Mouse (Mus musculus): Measurements from ENCODE around the gene Dagla. TPM values are rescaled to one million over a fixed set of nuclear protein-coding genes. Genes with fewer than 3 reads are reported as not detected.

Gene Dagla
- total and polyA plus RNA-seq, 2 experiments: 0.18 to 0.93 TPM

- Histone ChIP-seq H3K9ac (ENCODE audit: low read depth, low read length) (no peak overlapping the region), H3K27ac (replicated peaks; ENCODE audit: insufficient read depth, low read depth, low read length) (no peak overlapping the region), H3K79me2 (ENCODE audit: control insufficient read depth, insufficient read depth, low read length) (no peaks in the 10 kb centered on the region), H3K4me1 (ENCODE audit: control insufficient read depth, insufficient read depth, low read length) (peaks cover 5% of the 10 kb centered on the region), H3K36me3 (ENCODE audit: control insufficient read depth, insufficient read depth, low read length) (no peaks in the 10 kb centered on the region), H3K27me3 (ENCODE audit: control insufficient read depth, insufficient read depth, low read length) (no peaks in the 10 kb centered on the region), H3K4me3 (ENCODE audit: insufficient read depth, low read depth, low read length) (no peak overlapping the region)
- TF ChIP-seq POLR2A (IDR thresholded peaks at IDR 0.05; ENCODE audit: extremely low read depth, insufficient read depth, low read length) (no peak), CTCF (IDR thresholded peaks at IDR 0.05; ENCODE audit: low read depth, low read length) (no peak)
- WGBS: 72% methylated on average over 4 of the region's 4 CpGs
- no peak for DNase-seq (ENCODE audit: extremely low read depth, low read depth, low spot score)
Observed at GRCm38 (mm10) chr19:10221585-10221984, 83.1 kb downstream of the Dagla start.

GRCm38 (mm10) chr19:10219593-10219992, 85.1 kb downstream of the Dagla start:
- Histone ChIP-seq H3K9ac (ENCODE audit: low read depth, low read length) (no peak overlapping the region), H3K27ac (replicated peaks; ENCODE audit: insufficient read depth, low read depth, low read length) (no peak overlapping the region), H3K79me2 (ENCODE audit: control insufficient read depth, insufficient read depth, low read length) (no peaks in the 10 kb centered on the region), H3K36me3 (ENCODE audit: control insufficient read depth, insufficient read depth, low read length) (no peaks in the 10 kb centered on the region), H3K4me1 (ENCODE audit: control insufficient read depth, insufficient read depth, low read length) (no peaks in the 10 kb centered on the region), H3K27me3 (ENCODE audit: control insufficient read depth, insufficient read depth, low read length) (no peaks in the 10 kb centered on the region), H3K4me3 (ENCODE audit: insufficient read depth, low read depth, low read length) (no peak overlapping the region)
- TF ChIP-seq POLR2A (IDR thresholded peaks at IDR 0.05; ENCODE audit: extremely low read depth, insufficient read depth, low read length) (no peak), CTCF (IDR thresholded peaks at IDR 0.05; ENCODE audit: low read depth, low read length) (no peak)
- WGBS: 65% methylated on average over 6 of the region's 6 CpGs
- peak; percentile 66 for DNase-seq (ENCODE audit: extremely low read depth, low read depth, low spot score)

DNA sequence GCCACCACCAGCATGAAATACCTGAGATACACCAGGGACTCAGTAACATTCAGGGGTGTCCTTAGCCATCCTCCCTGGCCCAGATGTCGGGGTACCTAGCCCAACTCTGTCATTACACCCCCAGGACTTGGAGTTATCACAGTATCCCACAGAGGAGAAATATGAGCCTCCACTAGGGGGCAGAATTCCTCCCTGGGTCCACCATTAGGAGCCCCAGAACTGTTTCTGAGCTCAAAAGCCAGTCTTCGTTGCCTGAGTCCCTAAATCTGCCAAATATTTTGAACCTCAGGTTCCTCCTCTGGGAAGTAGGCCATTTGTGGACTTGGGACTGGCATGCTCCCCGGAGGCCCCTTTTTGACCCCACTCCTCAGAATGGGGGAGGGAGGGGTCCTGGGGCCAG, 85.6 kb downstream of the Dagla start:
- Histone ChIP-seq H3K4me1 (ENCODE audit: control insufficient read depth, insufficient read depth, low read length) (no peaks in the 10 kb centered on the region), H3K79me2 (ENCODE audit: control insufficient read depth, insufficient read depth, low read length) (no peaks in the 10 kb centered on the region), H3K27me3 (ENCODE audit: control insufficient read depth, insufficient read depth, low read length) (no peaks in the 10 kb centered on the region), H3K36me3 (ENCODE audit: control insufficient read depth, insufficient read depth, low read length) (no peaks in the 10 kb centered on the region), H3K27ac (replicated peaks; ENCODE audit: insufficient read depth, low read depth, low read length) (no peak overlapping the region), H3K4me3 (ENCODE audit: insufficient read depth, low read depth, low read length) (no peak overlapping the region), H3K9ac (ENCODE audit: low read depth, low read length) (no peak overlapping the region)
- WGBS: 24% methylated on average over 3 of the region's 3 CpGs
- TF ChIP-seq CTCF (IDR thresholded peaks at IDR 0.05; ENCODE audit: low read depth, low read length) (peak; percentile 52), POLR2A (IDR thresholded peaks at IDR 0.05; ENCODE audit: extremely low read depth, insufficient read depth, low read length) (no peak)
- DNase-seq (ENCODE audit: extremely low read depth, low read depth, low spot score): peak; percentile 76

DNA sequence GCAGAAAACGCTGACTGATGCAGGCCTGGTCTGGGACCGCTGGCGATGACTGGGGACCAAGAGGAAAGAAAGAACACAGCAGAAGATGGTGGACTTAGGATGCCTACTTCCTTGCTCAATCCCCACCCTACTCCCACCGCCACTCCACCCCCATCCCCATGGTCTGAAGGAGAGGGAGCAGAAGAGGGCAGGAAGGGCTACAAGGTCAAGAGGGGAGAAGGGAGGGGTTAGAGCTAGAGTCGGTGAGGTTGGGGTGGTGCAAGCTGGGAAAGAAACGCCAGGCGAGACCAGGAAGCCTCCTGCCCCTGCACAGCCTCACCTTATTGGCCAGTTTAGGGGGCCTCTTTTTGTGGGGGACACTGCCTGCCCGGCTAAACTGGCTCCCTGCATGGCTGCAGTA, 88.6 kb downstream of the Dagla start:
- Histone ChIP-seq H3K4me1 (ENCODE audit: control insufficient read depth, insufficient read depth, low read length) (no peaks in the 10 kb centered on the region), H3K4me3 (ENCODE audit: insufficient read depth, low read depth, low read length) (no peak overlapping the region), H3K27me3 (ENCODE audit: control insufficient read depth, insufficient read depth, low read length) (no peaks in the 10 kb centered on the region), H3K36me3 (ENCODE audit: control insufficient read depth, insufficient read depth, low read length) (0 out of 2 replicates have a peak, but pooled peaks cover 2% of the 10 kb centered on the region), H3K27ac (replicated peaks; ENCODE audit: insufficient read depth, low read depth, low read length) (no peak overlapping the region), H3K79me2 (ENCODE audit: control insufficient read depth, insufficient read depth, low read length) (no peaks in the 10 kb centered on the region), H3K9ac (ENCODE audit: low read depth, low read length) (no peak overlapping the region)
- TF ChIP-seq CTCF (IDR thresholded peaks at IDR 0.05; ENCODE audit: low read depth, low read length): no peak
- no peak for TF ChIP-seq POLR2A (IDR thresholded peaks at IDR 0.05; ENCODE audit: extremely low read depth, insufficient read depth, low read length)
- no peak for DNase-seq (ENCODE audit: extremely low read depth, low read depth, low spot score)
- WGBS: 83% methylated on average over 8 of the region's 8 CpGs

DNA sequence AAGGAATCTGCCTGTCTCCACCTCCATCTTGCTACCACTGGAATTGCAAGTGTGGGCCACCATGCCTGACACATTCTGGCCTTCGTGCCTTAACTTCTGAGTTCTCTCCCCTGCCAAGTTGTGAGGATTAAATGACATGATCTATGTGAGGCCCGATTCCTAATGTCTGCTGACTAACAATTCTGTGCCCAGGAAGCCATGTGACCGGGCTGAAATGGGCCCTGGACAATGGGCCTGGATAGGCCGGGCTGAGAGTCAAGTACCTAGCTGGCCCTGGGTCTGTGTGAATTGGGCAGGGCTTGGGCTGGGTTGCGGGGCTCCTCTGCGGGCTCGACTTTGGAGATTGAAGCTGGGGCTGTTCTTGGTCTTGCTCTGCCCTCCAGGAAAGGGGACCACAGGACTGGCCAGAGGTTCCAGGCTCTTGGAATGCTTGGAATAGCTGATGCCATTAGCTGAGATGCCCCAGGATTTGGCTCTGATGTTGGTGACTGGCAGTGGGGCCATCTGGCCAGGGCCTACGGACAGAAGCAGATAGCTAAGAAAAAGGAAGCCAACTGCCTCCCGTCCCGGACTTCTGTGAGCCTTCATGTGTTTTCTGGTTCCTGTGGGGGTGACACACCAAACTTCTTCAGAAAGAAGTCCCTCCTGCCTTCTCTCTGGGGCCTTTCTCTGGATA, 90.7 kb downstream of the Dagla start:
- WGBS: 85% methylated on average over 10 of the region's 10 CpGs
- 0 out of 2 replicates have a peak, but pooled peaks cover 2% of the 10 kb centered on the region for H3K36me3 ChIP-seq (ENCODE audit: control insufficient read depth, insufficient read depth, low read length)

DNA sequence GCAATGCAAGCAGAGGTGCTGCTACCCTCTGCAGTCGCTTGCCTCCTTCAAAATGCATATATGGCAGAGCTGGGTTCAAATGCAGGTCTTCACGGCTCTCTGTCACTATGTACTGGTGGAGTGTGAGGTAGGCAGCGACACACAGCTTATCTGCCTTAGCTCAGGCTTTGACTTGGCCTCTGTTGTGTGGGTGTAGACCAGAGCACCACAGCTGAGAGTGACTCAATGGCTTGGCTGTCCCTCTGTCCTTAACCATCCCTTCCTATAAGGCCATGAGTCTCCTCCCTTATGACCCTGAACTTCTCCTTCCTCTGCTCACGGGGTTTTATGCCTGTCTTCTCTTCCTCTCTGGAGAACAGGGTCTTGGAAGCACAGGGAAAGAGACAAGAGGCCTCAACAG, 93.8 kb downstream of the Dagla start:
- H3K4me3 ChIP-seq (ENCODE audit: insufficient read depth, low read depth, low read length): no peak overlapping the region
- no peak overlapping the region for H3K9ac ChIP-seq (ENCODE audit: low read depth, low read length)
- TF ChIP-seq CTCF (IDR thresholded peaks at IDR 0.05; ENCODE audit: low read depth, low read length) (no peak), POLR2A (IDR thresholded peaks at IDR 0.05; ENCODE audit: extremely low read depth, insufficient read depth, low read length) (no peak)
- H3K27ac ChIP-seq (replicated peaks; ENCODE audit: insufficient read depth, low read depth, low read length): no peak overlapping the region
- DNase-seq (ENCODE audit: extremely low read depth, low read depth, low spot score): no peak
- H3K36me3 ChIP-seq (ENCODE audit: control insufficient read depth, insufficient read depth, low read length): peaks cover 6% of the 10 kb centered on the region; the same call in 1 of the 2 replicates
- H3K4me1 ChIP-seq (ENCODE audit: control insufficient read depth, insufficient read depth, low read length): no peaks in the 10 kb centered on the region
- H3K27me3 ChIP-seq (ENCODE audit: control insufficient read depth, insufficient read depth, low read length): no peaks in the 10 kb centered on the region
- no peaks in the 10 kb centered on the region for H3K79me2 ChIP-seq (ENCODE audit: control insufficient read depth, insufficient read depth, low read length)
- WGBS: 78% methylated on average over 4 of the region's 4 CpGs

More for the DNA sequence above, 90.7 kb downstream of the Dagla start:
- no peak for DNase-seq (ENCODE audit: extremely low read depth, low read depth, low spot score)
- TF ChIP-seq POLR2A (IDR thresholded peaks at IDR 0.05; ENCODE audit: extremely low read depth, insufficient read depth, low read length): no peak
- TF ChIP-seq CTCF (IDR thresholded peaks at IDR 0.05; ENCODE audit: low read depth, low read length): no peak
- H3K27me3 ChIP-seq (ENCODE audit: control insufficient read depth, insufficient read depth, low read length): no peaks in the 10 kb centered on the region
- no peaks in the 10 kb centered on the region for H3K79me2 ChIP-seq (ENCODE audit: control insufficient read depth, insufficient read depth, low read length)
- no peaks in the 10 kb centered on the region for H3K4me1 ChIP-seq (ENCODE audit: control insufficient read depth, insufficient read depth, low read length)
- no peak overlapping the region for H3K4me3 ChIP-seq (ENCODE audit: insufficient read depth, low read depth, low read length)
- no peak overlapping the region for H3K9ac ChIP-seq (ENCODE audit: low read depth, low read length)
- no peak overlapping the region for H3K27ac ChIP-seq (replicated peaks; ENCODE audit: insufficient read depth, low read depth, low read length)

Measured in liver, adult 2 months (tissue).